Mouse (Mus musculus): ENCODE data around the gene Bahcc1. TPM values are rescaled to one million over a fixed set of nuclear protein-coding genes. Genes with fewer than 3 reads are reported as not detected.

The Bahcc1 gene
- polyA plus RNA-seq, 2 experiments: 14.0 to 22.9 TPM

- WGBS: 59% methylated on average over 9 of the region's 10 CpGs
- ATAC-seq (ENCODE audit: low FRiP score, low read depth) (no peak), DNase-seq (ENCODE audit: low spot score) (no peak)
- Histone ChIP-seq H3K4me3 (replicated peaks; ENCODE audit: low read length) (no peak overlapping the region), H3K27ac (replicated peaks; ENCODE audit: low read depth, low read length) (no peak overlapping the region), H3K9ac (ENCODE audit: low read depth, low read length, severe bottlenecking) (no peak overlapping the region), H3K36me3 (ENCODE audit: control insufficient read depth, insufficient read depth, low read length) (no peaks in the 10 kb centered on the region; the same call in none of the 2 replicates), H3K27me3 (ENCODE audit: control insufficient read depth, insufficient read depth, low read length) (no peaks in the 10 kb centered on the region), H3K4me2 (replicated peaks; ENCODE audit: low read depth, low read length, severe bottlenecking) (no peak overlapping the region), H3K4me1 (ENCODE audit: control insufficient read depth, insufficient read depth, low read length) (peaks cover 89% of the 10 kb centered on the region), H3K9me3 (ENCODE audit: control insufficient read depth, low read length) (no peaks in the 10 kb centered on the region)
- TF ChIP-seq POLR2A (IDR thresholded peaks at IDR 0.05; ENCODE audit: borderline replicate concordance, extremely low read depth, insufficient read depth, insufficient read length): no peak
Measured at GRCm38 (mm10) chr11:120256543-120256942, 23.8 kb downstream of the Bahcc1 start.

DNA sequence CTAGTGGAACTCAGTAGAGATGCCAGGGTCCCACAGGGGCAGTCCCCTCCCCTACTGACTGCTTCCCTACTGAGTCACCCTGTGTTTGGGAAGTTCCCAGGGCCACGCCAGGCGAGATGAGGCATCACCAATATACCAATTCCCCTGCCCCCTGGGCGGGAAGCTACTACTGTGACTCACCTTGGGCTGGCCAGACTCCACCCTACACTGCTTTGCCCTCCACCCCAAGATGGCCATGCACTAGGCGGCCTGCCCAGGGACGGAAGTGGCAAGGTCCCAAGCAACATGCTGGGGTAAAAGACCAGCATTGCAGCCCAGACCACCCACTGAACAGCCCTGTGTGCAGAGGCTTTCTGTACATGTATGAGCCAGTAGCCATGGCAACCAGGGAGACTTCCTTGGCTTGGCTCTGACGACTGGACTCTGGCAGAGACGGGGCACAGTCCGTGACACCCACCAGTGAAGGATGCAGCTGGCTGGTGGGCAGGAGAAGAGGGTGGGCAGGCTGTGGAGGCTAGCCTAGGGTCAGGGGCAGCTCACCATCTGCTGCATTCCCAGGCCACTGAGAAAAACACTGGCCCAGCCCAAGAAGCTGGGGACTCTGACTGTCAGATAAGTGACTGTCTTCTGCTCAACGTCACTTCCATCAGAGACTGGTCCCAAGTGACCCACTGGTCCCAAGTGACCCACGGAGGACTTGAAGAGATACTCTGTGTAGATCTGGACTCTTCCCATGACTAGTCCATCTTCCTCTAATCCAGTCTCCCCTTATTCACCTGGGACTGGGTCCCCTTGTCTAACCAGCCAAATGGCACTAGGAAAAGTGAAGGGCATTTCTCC, 24.5 kb downstream of the Bahcc1 start:
- Histone ChIP-seq H3K4me3 (replicated peaks; ENCODE audit: low read length) (no peak overlapping the region), H3K27me3 (ENCODE audit: control insufficient read depth, insufficient read depth, low read length) (no peaks in the 10 kb centered on the region), H3K27ac (replicated peaks; ENCODE audit: low read depth, low read length) (no peak overlapping the region), H3K9me3 (ENCODE audit: control insufficient read depth, low read length) (no peaks in the 10 kb centered on the region), H3K4me1 (ENCODE audit: control insufficient read depth, insufficient read depth, low read length) (peaks cover 89% of the 10 kb centered on the region), H3K9ac (ENCODE audit: low read depth, low read length, severe bottlenecking) (no peak overlapping the region), H3K4me2 (replicated peaks; ENCODE audit: low read depth, low read length, severe bottlenecking) (no peak overlapping the region), H3K36me3 (ENCODE audit: control insufficient read depth, insufficient read depth, low read length) (no peaks in the 10 kb centered on the region; the same call in none of the 2 replicates)
- WGBS: 72% methylated on average over 10 of the region's 10 CpGs
- ATAC-seq (ENCODE audit: low FRiP score, low read depth) (no peak), DNase-seq (ENCODE audit: low spot score) (no peak)
- no peak for TF ChIP-seq POLR2A (IDR thresholded peaks at IDR 0.05; ENCODE audit: borderline replicate concordance, extremely low read depth, insufficient read depth, insufficient read length)

GRCm38 (mm10) chr11:120257911-120258310, 25.2 kb downstream of the Bahcc1 start:
- H3K4me2 ChIP-seq (replicated peaks; ENCODE audit: low read depth, low read length, severe bottlenecking): no peak overlapping the region
- H3K9ac ChIP-seq (ENCODE audit: low read depth, low read length, severe bottlenecking): no peak overlapping the region
- ATAC-seq (ENCODE audit: low FRiP score, low read depth) (no peak), DNase-seq (ENCODE audit: low spot score) (no peak)
- no peak overlapping the region for H3K4me3 ChIP-seq (replicated peaks; ENCODE audit: low read length)
- H3K4me1 ChIP-seq (ENCODE audit: control insufficient read depth, insufficient read depth, low read length): peaks cover 89% of the 10 kb centered on the region
- H3K9me3 ChIP-seq (ENCODE audit: control insufficient read depth, low read length): no peaks in the 10 kb centered on the region
- 94% methylated on average over 13 of the region's 13 CpGs for WGBS
- H3K36me3 ChIP-seq (ENCODE audit: control insufficient read depth, insufficient read depth, low read length): no peaks in the 10 kb centered on the region; the same call in none of the 2 replicates
- TF ChIP-seq POLR2A (IDR thresholded peaks at IDR 0.05; ENCODE audit: borderline replicate concordance, extremely low read depth, insufficient read depth, insufficient read length): no peak
- H3K27me3 ChIP-seq (ENCODE audit: control insufficient read depth, insufficient read depth, low read length): no peaks in the 10 kb centered on the region
- H3K27ac ChIP-seq (replicated peaks; ENCODE audit: low read depth, low read length): no peak overlapping the region

GRCm38 (mm10) chr11:120258896-120259689, 26.3 kb downstream of the Bahcc1 start:
- H3K36me3 ChIP-seq (ENCODE audit: control insufficient read depth, insufficient read depth, low read length): no peaks in the 10 kb centered on the region; the same call in none of the 2 replicates
- H3K4me1 ChIP-seq (ENCODE audit: control insufficient read depth, insufficient read depth, low read length): peaks cover 92% of the 10 kb centered on the region
- H3K27me3 ChIP-seq (ENCODE audit: control insufficient read depth, insufficient read depth, low read length): no peaks in the 10 kb centered on the region
- TF ChIP-seq POLR2A (IDR thresholded peaks at IDR 0.05; ENCODE audit: borderline replicate concordance, extremely low read depth, insufficient read depth, insufficient read length): no peak
- no peak overlapping the region for H3K4me3 ChIP-seq (replicated peaks; ENCODE audit: low read length)
- H3K4me2 ChIP-seq (replicated peaks; ENCODE audit: low read depth, low read length, severe bottlenecking): no peak overlapping the region
- H3K9me3 ChIP-seq (ENCODE audit: control insufficient read depth, low read length): no peaks in the 10 kb centered on the region
- DNase-seq (ENCODE audit: low spot score) (peak; percentile 66), ATAC-seq (ENCODE audit: low FRiP score, low read depth) (no peak; the same call in 1 of the 2 replicates)
- no peak overlapping the region for H3K9ac ChIP-seq (ENCODE audit: low read depth, low read length, severe bottlenecking)
- 22% methylated on average over 12 of the region's 12 CpGs for WGBS
- no peak overlapping the region for H3K27ac ChIP-seq (replicated peaks; ENCODE audit: low read depth, low read length)
